Mouse (Mus musculus) layer of hippocampus, adult 9-11 months (tissue): ENCODE results near the gene Ccl12.

Source experiments
- DNase-seq: peaks from one replicate; pipeline ENCODE4 v3.0.0; 2022

Gene Ccl12

DNA sequence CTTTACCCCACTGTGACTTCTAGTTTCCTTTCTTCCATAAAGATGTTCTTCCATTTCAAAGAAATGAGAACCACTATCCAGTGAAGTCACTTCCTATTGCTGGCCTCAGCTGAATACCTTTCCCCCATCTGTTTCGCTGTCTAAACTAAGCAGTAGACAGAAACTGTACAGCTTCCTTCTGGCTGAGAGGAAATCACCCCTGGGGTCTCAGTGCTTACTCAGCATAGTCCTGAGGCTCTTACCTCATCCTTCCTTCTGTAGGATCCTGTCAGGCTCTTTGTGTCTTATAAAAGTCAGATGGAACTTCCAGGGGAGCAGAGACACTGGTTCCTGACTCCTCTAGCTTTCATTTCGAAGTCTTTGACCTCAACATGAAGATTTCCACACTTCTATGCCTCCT is at the start of gene Ccl12:
Gene Ccl12, plus strand, starts transcription at position 317 of the 400 bp plus-strand sequence.
- peak; percentile 45 for DNase-seq

DNA sequence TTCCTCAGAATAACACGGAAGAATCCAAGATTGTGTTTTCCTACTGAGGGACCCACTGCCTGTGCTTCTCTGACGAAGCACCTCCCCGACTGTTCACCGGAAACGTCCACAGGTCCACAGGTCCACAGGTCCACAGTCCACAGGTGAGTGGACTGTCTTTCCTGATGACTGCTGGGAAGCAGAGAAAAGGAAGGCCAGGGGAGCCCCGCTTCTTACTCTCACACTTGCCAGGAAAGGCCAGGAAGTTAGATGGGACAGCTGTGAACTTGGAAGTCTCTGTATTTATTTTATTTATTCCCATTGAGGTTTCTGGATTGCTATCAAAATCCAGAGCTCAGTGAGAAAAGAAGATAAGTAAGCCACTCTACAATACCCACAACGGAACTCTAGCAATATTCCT is 47.8 kb upstream of the Ccl12 start:
- no peak for DNase-seq

DNA sequence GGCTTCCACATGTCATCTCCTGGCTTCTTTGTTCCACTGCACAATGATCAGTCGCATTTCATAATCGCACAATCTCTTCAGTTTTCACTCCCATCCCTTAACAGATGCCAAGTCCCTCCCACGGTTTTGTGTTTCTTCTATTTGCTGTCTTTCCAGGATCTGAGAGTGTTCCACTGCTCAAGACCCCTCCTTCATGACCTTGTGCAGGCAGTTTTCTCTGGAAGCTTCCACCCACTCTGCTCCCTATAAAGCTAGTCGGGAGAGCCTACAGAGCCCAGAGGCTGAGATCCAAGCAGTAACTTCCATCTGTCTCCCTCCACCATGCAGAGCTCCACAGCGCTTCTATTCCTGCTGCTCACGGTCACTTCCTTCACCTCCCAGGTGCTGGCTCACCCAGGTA is 44.0 kb upstream of the Ccl12 start, which contains the start of gene Ccl11:
Gene Ccl11, plus strand, starts transcription at position 178 of the 400 bp plus-strand sequence.
- peak; percentile 31 for DNase-seq

DNA sequence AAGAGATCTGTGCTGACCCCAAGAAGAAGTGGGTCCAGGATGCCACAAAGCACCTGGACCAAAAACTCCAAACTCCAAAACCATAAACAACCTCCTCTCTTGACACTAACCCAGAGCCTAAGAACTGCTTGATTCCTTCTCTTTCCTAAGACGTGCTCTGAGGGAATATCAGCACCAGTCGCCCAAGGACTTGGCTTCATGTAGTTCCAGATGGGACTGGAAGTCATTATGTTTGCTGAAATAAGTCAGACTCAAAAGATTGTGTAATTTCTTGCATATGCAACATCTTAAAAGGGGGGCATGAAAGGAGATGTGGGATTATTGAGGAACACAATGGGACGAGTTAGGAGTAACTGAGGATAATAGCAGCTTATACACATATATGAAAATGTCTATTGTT is 39.4 kb upstream of the Ccl12 start:
- DNase-seq: no peak

DNA sequence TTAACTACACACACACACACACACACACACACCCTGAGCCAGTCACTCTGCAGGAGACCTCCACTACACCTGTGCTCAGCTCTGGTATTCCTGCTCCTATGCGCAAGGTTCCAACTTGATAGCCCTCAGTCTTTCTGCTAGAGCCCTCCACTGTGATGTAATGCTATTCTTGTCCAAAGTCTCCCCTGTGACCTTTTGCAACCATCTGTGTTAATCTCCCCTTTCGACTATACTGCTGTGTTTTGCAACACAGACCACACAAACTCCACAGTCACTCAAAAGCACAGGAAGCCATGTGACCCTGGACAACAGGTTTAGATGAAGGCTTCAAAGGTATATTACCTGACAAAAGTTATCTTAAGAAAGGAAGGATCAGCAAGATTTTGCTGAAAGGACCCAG is 38.2 kb upstream of the Ccl12 start:
- DNase-seq: no peak

DNA sequence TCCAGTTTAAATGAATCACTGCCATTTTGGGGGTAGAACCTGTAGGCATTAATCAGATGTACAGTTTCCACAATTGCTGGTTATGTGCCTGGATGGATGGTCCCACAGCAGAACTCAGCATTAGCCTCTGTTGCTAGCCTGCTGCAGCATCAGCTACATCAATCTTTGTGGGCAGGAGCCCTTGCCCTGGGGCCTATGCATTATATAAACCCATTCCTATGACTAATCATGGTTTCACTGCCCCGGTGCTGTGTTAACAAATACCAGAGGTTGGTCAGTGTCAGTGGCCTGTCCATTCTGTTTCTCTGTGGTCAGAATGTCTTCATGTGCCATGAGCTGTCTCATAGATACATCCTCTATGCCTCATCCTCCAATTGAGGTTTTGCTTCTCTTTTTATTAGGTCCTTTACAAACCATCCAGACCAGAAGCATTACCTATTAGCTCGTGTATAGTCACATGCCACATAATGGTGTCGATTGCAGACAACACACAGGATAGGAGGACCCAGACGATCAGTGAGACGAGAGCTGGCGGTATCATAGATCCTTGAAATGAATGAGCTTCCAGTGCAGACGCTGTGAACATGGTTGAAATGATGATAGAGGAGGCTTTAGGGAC is 34.6 kb upstream of the Ccl12 start:
- no peak for DNase-seq

DNA sequence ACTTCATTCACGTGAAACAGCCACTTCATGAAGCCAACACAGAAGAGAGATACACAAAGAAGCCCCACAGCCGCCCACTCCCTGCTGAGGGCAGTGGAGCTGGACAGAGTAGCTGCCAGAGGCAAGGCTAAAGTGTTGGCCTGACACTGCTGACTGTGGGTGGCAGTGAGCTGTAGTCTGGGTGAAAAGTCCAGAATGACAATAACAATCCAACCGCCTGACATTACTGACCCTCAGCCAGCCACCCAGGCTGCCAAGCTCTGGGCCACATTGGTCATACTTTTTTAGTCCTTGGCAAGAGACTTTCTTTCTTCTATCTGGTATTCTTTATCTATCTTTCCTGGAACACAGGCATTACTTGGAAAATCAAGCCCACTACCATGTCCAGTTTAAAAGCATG is 30.6 kb upstream of the Ccl12 start:
- no peak for DNase-seq

DNA sequence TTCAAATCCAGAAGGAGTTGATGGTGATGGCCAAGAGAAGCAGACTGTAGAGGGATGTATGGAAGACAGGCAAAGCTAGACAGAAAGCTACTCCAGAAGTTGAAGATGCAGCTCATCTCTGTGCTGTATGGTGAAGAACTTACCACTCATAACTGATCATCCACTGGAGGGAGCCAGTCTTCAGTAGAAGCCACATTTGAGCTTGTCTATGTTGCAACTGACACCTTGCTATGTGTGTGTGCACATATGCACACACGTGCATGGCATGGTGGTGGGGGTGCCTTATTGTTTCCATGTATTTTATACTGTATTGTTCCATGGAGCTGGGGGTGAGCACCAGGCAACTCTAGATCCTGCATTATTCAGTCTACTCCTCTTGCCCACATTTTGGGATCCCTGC is 29.3 kb upstream of the Ccl12 start:
- DNase-seq: no peak

DNA sequence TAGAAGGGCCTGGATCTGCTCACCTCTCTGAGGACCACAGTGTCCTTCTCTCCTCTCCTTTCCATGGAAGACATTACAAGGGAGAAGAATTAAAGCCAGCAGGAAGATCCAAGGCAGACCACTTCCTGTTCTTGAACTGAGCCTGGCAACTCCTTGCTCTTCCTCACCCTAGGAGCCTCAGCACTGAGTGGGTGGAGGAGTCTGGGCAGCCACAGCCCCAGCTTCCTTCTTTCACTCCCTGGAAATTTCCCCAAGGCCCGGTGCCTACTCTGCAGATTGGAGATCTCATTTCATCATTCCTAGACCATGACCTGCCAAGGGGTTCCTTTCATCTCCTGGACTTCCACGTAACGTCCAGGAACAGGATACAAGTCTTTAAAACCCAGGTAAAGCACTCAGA is 28.7 kb upstream of the Ccl12 start:
- DNase-seq: no peak

DNA sequence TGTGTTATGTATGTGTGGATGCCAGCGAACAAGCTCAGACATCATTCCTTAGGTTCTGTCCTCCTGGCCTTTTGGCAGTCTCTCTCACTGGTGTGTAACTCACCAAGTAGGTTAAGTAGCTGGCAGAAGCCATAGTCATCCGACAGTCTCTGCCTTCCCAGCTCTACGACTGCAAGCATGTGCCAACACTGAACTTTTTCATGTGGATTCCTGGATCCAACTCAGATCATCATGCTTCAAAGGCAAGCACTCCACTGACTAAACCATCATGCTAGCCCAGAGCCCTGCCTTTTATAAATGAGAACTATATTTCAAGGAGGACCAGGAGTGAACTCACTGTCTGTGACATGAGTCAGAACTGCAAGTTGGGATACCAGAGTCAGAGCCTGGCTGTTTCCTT is 28.0 kb upstream of the Ccl12 start:
- DNase-seq: no peak

DNA sequence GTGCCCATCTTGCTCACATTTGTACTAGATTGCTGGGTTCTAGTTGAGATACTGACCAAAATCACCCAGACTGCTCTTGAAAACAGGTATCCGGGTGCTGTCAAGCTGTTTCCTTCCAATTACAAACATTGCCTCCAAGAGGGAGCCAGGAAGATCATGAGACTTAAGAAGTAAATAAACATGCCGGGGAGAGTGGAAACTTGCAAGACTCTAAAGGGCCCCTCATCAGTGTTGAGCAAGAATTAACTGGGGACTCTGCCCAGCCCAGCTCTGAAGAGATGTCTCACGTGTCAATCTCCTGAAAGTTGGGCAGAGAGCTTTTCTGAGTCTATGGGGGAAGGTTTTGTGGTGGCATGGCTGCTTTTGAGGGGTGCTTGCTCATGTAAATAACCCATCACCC is 24.6 kb upstream of the Ccl12 start:
- no peak for DNase-seq

DNA sequence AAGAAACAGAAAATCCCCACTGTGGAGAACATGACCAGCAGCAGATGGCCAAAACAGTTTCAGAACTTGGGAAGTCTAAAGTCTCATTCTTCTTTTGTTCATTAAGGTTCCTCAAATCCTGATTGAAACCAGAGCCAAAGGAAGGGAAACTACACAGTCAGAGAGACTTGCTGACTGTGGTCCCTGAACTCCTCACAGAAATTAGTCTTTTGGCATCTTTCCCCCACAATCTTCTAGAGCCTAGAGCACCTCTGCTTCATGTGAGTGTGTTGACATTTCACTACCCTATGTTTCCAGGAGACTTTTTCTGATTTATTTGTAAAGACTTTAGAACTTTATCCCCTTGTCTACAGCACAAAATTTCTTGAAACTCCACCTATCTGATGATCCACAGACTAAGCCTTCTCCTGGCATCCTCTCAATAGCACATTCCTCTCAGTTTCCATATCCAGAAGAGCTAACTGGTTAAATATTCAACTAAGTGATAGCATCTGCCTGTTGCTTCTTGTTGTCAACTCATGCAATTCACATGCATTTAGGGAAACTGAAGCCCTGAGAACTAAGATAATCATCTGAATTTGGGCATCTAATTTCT is 23.4 kb upstream of the Ccl12 start:
- DNase-seq: no peak

DNA sequence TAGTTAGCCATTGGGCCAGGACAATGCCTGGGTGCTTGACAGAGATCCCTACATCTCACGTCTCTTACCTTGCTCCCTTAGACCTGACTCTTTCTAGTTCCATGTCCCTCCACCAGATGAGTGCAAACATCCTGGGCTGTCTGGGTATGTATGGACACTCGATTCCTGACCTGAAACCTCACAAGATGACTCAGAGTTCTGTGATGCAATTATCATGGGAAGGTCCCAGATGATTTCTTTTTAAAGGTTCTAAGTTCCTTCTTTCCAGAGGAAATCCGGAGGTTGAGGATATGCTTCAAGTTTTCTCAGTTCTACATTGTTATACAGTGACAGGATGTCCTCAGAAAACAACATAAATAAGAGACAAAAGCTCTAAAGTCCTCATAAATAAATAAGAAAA is 20.8 kb upstream of the Ccl12 start:
- DNase-seq: no peak

DNA sequence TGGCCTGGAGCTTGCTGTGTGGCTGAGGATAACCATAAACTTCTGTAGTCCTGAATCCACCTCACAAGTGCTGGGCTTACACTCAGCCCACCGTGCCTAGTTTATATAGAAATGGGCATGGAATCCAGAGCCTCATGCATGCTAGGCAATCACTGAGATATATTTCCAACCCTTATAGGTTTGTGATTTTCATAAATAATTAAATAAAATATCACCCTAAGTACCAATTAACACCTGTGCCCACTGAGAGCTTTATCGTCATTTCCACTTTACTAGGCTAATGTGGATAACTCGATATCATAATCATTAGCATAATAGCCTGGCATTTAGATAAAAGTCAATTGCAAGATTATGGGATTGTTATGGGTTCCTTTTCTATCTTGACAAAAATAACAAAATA is 17.3 kb upstream of the Ccl12 start:
- DNase-seq: no peak

DNA sequence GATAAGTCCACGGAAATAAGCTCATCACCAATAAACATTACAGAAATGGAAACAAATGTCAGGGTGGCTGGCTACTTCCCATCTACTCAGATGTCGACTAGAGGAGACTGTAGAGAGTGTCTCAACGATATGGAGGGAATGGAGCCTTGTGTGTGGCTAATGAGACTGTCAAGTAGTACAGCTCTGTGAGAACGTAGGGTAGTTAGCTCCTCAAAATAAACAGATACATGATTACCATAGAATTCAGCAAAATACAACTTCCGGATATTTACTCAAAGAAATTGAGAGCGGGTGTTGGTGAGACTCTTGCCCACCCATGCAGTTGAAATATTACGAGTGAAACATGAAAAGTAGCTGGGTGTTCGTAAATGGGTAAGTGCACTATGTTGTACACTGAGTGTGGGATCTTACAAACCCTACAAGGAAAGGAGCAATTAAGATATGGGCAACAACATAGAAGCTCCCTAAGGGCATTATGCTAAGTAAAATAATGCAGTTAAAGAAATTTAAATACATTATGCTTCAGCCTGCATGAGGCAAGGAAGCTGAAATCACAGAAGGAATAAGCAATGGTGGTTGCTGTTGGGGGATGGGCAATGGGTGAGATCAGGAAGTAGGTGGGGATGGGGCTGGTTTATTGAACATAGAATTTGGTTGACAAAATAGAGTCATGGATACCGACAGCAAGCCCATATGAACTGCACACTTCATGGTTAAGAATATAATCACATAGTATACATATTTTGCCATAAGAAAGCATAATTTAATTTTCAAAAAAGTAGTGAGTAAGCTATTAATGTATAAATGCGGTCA is 1.9 kb upstream of the Ccl12 start:
- no peak for DNase-seq

DNA sequence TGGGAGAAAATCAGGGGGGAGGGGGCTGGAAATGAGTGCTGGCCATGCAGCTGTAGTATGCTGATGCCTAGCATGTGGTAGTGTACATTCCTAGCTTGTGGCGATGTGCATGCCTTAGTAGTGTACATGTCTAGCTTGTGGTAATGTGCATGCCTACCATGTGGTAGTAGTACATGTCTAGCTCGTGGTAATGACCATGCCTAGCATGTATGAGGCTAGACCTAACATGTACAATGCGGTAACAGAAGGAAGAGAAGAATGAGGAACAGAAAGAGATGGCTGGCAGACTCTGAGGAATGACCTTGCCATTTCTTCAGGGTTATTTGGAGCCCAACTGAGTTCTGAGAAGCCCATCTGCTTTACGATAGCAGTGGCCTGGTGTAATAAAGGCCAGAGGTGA is 558 bp upstream of the Ccl12 start:
- no peak for DNase-seq

DNA sequence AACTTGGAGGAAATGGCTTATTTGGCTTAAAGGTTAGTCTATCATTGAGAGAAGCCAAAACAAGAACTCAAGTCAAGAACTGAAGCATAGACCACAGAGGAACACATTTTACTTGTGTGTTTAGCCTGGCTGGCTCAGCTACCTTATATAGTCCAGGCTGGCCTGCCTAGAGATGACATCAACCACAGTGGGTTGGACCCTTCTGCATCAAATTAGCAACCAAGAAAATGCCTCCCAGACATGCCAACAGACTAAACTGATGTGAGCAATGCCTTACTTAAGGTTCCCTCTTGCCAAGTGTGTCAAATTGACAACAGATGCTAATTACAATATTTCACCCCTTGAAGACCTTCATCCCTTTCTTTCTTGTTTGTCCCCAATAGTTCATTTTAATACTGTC is 8.0 kb downstream of the Ccl12 start:
- DNase-seq: no peak

DNA sequence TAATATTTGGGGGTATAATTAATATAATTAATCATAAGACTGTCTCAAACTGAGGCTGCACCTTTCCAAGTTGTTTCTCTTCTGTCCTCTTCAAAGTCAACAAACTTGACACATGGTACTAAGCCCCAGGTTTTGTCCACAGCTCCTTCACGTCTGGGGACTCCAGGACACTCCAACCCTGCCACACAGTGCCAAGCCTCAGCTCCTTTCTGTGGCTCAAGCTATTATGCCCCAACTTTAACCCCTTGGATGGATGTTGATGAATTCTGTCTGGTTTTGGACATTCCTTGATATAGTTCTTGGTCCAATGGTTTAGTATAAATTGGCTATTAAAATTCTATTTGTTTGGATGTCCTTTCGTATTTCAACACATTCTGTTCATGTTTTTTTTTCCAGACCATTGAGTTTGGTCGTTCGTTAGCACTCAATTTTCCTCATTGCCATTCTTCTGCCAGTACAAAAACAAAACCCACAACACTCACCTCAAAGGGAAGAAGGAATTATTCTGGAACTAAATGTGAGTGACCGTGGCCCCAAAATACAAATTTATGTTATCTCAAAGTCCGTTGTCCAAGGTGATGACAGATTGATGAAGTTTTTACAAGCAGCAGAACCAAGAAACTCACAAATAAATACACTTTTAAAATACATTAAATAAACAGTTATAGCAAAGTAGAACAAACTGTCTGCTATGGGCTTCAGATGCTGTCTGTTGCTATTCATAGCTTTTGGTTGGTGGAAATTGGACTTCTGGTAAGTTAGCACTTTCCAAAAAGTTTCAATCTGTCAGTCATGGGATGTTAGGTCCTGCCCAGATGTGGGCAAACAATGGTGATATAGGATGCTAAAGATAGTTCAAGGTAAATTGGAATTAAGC is 9.0 kb downstream of the Ccl12 start:
- no peak for DNase-seq

DNA sequence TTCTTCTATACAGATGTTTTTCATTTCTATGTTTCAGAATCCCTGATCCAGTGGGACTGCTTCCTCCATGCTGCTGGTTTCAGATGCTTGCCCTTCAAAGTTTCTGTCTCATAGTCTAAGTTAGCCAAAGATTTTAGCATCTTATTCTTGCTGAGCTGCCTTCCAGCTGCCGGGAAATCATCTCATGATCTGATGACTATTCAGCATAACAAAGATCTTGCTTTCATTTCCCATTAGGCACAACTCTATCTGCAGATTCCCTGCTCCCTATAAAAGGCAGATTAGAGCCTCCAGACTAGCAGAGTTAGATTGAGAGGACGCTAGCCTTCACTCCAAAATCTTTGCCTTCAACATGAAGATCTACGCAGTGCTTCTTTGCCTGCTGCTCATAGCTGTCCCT is 13.2 kb downstream of the Ccl12 start, which contains the start of gene Ccl8:
Gene Ccl8, plus strand, starts transcription at position 301 of the 400 bp plus-strand sequence.
- DNase-seq: no peak

DNA sequence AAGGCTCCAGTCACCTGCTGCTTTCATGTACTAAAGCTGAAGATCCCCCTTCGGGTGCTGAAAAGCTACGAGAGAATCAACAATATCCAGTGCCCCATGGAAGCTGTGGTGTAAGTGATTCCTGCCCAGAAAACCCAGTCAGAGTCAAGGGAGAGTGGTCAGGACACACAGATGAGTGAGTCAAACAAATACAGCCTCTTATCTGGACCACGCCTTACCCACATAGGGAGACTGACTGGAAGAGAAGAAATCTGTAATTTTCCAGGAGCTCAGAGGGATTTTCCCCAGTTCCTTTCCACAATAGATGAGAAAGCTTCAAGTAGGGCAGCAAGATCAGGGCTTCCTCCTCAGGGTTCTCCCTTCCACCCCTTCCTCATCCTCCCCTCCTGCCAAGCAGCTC is 14.4 kb downstream of the Ccl12 start:
- no peak for DNase-seq

DNA sequence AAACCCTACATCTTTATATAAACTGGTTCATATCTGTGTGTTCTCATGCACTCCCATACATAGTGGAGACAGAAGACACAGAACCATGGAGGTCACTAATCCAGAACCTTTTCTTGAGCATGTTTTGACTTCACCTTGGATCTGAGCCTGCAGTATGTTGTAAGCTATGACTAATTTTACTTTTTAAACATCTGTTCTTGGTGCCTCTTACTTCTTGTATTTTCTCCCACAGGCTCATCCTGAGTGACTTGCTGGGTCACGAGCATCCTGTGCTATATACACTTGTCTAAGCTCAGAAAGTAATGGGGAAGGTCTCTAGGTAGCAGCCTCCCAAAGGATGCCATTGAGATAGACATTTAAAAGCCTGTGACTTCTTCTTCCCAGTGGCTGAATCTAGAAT is 31.3 kb downstream of the Ccl12 start:
- DNase-seq: no peak

DNA sequence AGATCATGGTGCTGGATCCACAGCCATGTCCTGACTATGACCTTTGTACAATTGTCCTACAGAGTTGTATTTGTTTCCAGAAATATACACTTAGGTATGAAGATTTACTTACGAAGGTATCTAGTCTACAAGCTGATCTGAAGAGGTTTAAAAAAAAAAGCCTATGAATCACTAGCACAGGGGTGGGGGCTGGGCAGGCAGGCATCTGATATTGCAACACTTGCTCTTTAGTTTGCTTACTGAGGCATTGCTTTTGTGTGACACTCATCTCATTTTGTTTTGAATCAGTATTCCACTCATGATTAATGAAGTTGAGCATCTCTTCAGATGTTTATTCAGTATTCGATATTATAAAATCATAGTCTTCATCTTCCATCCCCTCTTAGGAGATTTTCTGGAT is 34.6 kb downstream of the Ccl12 start:
- DNase-seq: no peak

DNA sequence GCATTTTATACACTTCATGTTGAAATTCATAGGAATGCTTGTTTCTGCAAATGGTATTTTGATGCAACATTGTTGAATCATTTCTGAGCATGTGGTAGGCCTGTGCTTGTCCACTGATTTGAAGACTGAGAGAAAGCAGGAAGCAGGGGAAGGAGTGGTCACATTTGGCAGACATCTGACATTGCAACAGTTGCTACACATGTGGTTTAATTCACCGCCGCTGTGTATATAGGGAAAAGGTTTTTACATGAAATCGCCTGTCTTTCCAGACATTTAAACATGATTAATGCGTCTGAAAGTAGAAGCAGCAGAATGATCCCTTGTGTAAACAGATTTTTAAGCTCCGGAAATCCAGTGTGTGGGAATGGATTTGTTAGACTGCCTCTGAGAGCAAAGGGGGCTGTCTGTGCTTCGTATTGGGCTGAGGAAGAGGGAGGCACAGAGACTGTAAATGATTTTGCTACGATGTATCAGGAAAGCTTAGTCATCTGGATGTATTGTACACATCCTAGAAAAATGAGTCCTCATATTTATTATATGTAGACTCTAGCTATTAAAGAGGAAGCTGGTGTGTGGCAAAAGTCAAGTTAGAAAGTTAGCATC is 37.9 kb downstream of the Ccl12 start:
- DNase-seq: no peak
